Mouse (Mus musculus) cortical plate, adult 2 months (tissue): ENCODE measurements around the gene Ccdc57. TPM values are rescaled to one million over a fixed set of nuclear protein-coding genes. Genes with fewer than 3 reads are reported as not detected.

Experiments
- H3K27ac ChIP-seq: fragments of 200-500 bp; 2 replicates; pipeline ENCODE4 v1.5.1; 2012; ENCODE audit warnings: low read length, control low read depth, inconsistent platforms; ENCODE audit not compliant: insufficient read depth
- H3K4me1 ChIP-seq: fragments of 200-500 bp; 2 replicates; pipeline ENCODE4 v1.6.1; 2011; ENCODE audit warnings: low read length; ENCODE audit not compliant: control insufficient read depth, insufficient read depth
- H3K4me3 ChIP-seq: fragments of 200-500 bp; 2 replicates; pipeline ENCODE4 v1.5.1; 2011; ENCODE audit warnings: mild to moderate bottlenecking, low read length, control low read depth; ENCODE audit not compliant: insufficient read depth
- CTCF ChIP-seq: fragments of 200-500 bp; IDR thresholded peaks from 2 replicates; pipeline ENCODE4 v1.5.1; 2011; ENCODE audit warnings: mild to moderate bottlenecking, control low read depth, low read length; ENCODE audit not compliant: insufficient read depth; ENCODE audit errors: extremely low read depth
- POLR2A ChIP-seq: fragments of 200-500 bp; IDR thresholded peaks from 2 replicates; pipeline ENCODE4 v1.6.1; 2011; ENCODE audit warnings: mild to moderate bottlenecking, low read length, control low read depth; ENCODE audit not compliant: insufficient read depth; ENCODE audit errors: extremely low read depth
- polyA plus RNA-seq: library from polyadenylated mRNA; depleted of rRNA; stranded (reverse); fragments of >200 nt; gene quantifications from 2 replicates; pipeline ENCODE4 v1.2.3, GENCODE M21; 2012

Ccdc57 gene
- polyA plus RNA-seq, 1 experiment = 11.0 TPM

DNA sequence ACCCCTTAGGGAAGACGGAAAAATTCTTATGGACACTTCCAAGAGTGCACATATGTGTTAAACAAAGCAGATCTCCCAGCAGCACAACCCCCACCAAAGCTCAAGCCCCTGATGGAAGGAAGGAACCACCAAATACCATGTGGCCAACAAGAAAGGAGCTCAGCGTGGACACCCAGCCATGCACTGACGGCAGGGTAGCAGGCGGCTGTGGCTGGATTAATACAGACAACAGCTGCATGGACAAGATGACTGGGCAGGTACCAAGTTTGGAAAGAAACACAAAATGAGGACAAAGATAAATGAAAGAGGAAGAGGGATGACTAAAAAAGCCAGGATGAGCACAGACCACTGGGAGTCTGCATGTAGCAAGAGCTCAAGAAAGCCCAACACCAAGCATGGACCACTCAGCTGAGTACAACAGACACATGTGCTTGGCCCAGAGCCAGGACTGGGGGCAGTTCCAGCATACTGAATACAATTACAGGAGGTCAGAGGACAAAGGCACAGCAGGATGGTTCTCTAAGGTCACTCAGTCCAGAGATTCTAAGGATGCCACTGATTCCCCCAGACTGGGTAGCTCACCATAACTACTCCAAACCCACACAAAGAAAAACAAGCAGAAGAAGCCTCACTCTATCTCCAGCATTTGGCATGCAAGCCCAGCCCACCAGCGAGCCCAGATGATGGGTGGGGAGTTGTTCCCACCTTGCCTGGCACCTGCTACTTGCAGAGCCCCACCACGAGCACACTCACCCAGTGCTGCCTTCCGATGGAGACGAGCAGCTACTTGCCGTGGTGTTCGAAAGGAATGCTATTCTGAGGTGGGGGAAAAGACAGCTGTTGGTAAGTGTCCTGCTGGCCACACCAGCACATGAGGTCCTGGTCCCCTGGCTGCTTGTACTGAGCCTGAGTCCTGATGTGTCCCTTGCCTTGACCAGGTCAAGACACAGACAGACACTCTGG, 31.8 kb upstream of the Ccdc57 start:
- no peak overlapping the region for H3K4me3 ChIP-seq
- peaks cover 4% of the 10 kb centered on the region; the same call in 1 of the 2 replicates for H3K4me1 ChIP-seq
- no peak overlapping the region for H3K27ac ChIP-seq
- TF ChIP-seq POLR2A = no peak
- no peak for TF ChIP-seq CTCF

DNA sequence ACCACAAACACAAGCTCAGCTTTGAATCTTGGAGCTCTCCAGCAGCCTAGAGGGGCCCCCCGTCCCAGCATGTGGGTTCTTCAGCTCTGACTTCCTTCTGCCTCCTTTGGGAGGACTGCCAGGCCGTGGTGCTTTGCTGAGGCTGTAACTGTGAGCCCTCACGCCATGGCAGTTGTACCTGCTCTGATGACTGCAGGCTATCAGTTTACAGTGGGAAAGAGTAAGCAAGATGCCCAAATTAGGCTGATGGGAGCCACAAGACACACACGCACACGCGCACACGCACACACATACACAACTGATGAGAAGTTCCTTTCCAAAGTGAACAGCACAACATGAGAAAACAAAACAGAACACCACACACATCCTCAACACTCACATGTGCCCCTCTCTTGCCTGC, 30.2 kb upstream of the Ccdc57 start:
- no peak for TF ChIP-seq POLR2A
- no peak for TF ChIP-seq CTCF
- peaks cover 4% of the 10 kb centered on the region; the same call in 1 of the 2 replicates for H3K4me1 ChIP-seq

DNA sequence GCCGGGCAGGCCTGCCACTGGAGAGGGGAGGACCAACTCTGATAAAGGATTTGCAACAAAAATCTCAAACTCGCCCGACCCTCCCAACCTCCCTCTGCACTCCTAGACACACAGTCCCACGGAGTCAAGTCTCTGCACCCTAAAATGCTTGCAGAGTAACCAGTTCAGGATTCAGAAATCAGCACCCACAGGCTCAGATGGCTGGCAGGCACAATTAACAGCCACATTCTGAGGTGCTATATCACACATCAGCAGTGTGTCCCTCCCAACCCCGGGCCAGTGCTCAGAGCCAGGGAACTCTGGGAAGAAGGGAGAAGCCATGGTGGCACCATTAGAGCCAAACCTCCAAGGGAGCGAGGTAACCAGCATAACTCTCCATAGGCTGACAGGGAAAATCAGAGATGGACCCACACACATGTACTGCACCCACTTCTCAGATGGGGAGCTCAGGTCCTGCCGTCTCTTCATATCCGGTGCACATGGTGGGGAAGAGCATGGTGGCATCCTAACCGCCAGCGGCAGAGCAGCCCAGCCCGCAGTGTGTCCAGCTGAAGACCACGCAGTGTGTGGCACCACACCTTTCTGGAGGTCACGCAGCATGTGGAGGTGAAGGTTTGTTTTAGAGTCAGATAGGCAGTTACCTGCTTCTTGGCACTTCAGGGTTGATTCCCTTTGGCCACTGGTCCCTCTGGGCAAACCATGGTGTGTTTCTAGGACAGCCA, 29.5 kb upstream of the Ccdc57 start:
- TF ChIP-seq POLR2A (no peak), CTCF (no peak)
- Histone ChIP-seq H3K4me3 (no peak overlapping the region), H3K27ac (no peak overlapping the region), H3K4me1 (peaks cover 4% of the 10 kb centered on the region; the same call in 1 of the 2 replicates)

More for the DNA sequence above, 30.2 kb upstream of the Ccdc57 start:
- Histone ChIP-seq H3K4me3 (no peak overlapping the region), H3K27ac (no peak overlapping the region)

DNA sequence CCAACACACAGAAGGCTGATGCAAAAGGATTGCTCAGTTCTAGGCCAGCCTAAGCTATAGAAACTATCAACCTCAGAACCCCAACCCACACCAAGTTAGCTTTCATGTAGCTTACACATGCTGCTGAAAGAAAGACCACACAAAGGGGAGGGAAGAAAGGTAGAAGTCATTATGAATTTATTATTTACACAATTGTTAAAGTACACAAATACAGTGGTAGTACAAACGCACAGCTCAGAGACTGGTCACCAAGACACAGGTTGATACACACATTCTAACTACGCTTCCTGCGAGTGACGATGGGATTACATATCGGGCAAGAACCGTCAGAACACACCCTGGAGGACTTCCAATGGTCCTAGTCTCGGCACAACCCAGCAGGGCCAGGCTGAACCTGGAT, 28.9 kb upstream of the Ccdc57 start:
- peaks cover 4% of the 10 kb centered on the region; the same call in 1 of the 2 replicates for H3K4me1 ChIP-seq

DNA sequence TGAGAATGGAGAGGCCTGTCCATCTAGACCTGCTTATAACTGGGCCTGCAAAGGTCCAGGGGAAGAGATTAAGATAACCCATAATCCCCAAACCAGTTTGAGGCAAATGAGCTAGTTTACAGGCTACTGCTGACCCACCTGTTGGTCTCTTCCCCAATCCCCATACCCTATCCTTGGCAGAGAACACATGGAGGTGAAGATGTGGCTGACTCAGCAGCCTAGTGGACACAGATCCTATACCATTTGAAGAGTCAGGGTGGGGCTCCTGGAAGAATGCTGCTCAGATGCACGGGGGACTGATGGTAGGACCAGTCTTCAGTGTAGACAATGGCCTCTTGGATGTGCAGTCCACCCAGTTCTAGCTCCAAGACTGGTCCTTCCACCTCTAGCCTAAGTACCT, 27.6 kb upstream of the Ccdc57 start:
- H3K4me3 ChIP-seq = no peak overlapping the region
- TF ChIP-seq POLR2A = no peak
- TF ChIP-seq CTCF = no peak
- H3K27ac ChIP-seq = no peak overlapping the region
- peaks cover 4% of the 10 kb centered on the region; the same call in 1 of the 2 replicates for H3K4me1 ChIP-seq

More for the DNA sequence above, 28.9 kb upstream of the Ccdc57 start:
- Histone ChIP-seq H3K4me3 (no peak overlapping the region), H3K27ac (no peak overlapping the region)
- TF ChIP-seq POLR2A = no peak
- TF ChIP-seq CTCF = no peak

DNA sequence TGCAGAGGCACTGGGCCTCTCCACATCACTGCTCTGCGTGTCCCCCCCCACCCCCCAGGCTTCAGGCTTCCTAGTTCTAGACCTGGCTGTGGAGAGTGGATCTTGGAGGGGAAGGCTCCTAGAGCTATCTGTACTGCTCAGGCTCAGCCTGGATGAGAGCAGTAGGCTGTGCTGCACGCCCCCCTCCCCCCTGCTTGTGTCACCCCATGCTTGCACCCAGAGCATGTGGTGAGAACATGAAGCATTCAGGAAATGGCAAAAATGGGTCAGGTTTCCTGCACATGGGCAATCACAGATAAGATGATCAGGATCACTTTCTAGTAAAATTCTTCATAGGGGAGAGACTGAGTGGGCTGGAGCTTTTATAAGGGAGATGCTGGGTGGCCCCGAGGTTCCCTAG, 26.9 kb upstream of the Ccdc57 start:
- TF ChIP-seq POLR2A = no peak
- TF ChIP-seq CTCF = no peak
- peaks cover 2% of the 10 kb centered on the region; the same call in 1 of the 2 replicates for H3K4me1 ChIP-seq
- H3K27ac ChIP-seq = no peak overlapping the region
- no peak overlapping the region for H3K4me3 ChIP-seq

DNA sequence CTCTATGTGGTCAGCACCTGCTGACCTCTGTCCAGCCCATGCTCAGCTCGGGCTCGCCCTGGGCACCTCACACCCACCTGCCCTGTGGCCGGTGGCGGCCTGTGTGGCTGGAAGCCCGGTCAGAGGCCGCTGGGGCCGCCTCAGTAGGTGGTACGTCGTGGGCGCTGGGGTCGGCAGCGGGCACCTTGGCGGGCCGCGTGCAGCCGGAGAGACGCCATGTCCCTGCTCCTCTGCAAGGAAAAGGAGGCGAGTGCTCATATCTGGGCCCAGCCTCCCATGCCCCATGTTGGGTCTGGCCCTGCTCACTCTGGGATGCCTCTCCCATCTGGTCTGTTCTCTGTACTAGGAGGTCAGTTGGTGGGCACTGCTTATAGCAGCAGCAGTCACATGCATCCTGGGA, 26.4 kb upstream of the Ccdc57 start:
- H3K4me1 ChIP-seq = no peaks in the 10 kb centered on the region
- no peak overlapping the region for H3K4me3 ChIP-seq
- TF ChIP-seq CTCF (no peak), POLR2A (no peak)
- no peak overlapping the region for H3K27ac ChIP-seq

DNA sequence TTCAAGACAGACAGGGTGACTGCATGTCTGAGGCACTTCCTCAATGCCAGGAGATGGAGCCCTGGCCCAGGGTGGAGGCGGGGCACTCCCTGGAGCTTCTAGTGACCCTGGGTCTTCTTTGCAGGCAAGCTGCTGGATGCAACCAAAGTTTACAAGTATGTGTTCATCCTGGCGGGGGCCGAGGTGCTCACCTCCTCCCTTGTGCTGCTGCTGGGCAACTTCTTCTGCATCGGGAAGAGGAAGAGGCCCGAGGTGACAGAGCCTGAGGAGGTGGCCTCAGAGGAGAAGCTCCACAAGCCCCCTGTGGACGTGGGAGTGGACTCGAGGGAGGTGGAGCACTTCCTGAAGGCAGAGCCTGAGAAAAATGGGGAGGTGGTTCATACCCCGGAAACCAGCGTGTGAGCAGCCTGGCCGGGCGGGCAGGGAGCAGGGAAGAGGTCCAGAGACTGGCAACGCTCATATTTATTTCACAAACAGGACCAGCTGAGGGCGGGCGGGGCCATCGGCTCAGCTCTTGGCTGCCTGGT, 25.1 kb upstream of the Ccdc57 start:
- Histone ChIP-seq H3K27ac (no peak overlapping the region), H3K4me3 (no peak overlapping the region), H3K4me1 (no peaks in the 10 kb centered on the region)
- TF ChIP-seq POLR2A (no peak), CTCF (no peak)

DNA sequence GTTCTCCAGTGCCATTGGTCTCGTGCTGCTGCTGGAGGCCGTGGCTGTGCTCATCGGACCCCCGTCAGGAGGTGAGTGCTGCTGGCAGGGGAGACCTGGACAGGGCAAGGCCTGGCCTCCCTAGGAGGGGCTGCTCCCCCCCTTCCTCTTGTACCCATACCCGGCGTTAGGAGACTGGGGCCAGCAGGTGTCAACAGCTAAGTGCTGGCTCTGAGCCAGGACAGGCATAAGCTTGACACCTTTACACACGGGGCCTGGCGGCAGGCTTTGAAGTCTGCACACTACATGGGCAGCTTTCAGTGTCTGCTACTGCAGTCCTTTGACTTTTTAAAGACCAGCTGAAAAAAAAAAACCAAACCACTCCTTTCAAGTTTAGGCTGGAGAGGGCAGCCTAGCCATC, 24.4 kb upstream of the Ccdc57 start:
- Histone ChIP-seq H3K27ac (no peak overlapping the region), H3K4me3 (no peak overlapping the region), H3K4me1 (no peaks in the 10 kb centered on the region)

More for the DNA sequence above, 24.4 kb upstream of the Ccdc57 start:
- TF ChIP-seq CTCF = no peak
- TF ChIP-seq POLR2A = no peak
